ENCODE assay signal across 8 mouse cellular contexts in genomic region chr3:135211805-135212657, GRCm38 (mm10). TPM values are rescaled to one million over a fixed set of nuclear protein-coding genes. Genes with fewer than 3 reads are reported as not detected.
DNase-seq lines count a peak whose midpoint lies in the region; ATAC-seq lines count a peak whose summit lies in the region.

Cenpe (plus strand) TSS chr3:135212537.

- peak; percentile 94 for DNase-seq in R1 (ENCODE audit: low read depth, low spot score)
- DNase-seq in cerebellum, postnatal 25 days: peak; percentile 90 to 94
- DNase-seq in frontal cortex, postnatal 25 days (ENCODE audit: low spot score in 2 of 2): peak; percentile 65 to 81
- DNase-seq in hindbrain, embryonic 14.5 days (ENCODE audit: low spot score): peak; percentile 93
- peak; percentile 82 to 84 for DNase-seq in layer of hippocampus, postnatal 36 days
- peak; percentile 92 for DNase-seq in lung, postnatal 36 days
- DNase-seq in retina, postnatal 1 day: peak; percentile 96
- DNase-seq in urinary bladder, adult 18-20 months (ENCODE audit: low spot score in 2 of 2): peak; percentile 79 to 81

- peak within 1 kb of the TSS; percentile 80 for H3K4me3 ChIP-seq in hindbrain, embryonic 14.5 days (replicated peaks; ENCODE audit: low read length)

- no peaks in the 10 kb centered on the region for H3K27me3 ChIP-seq in hindbrain, embryonic 14.5 days (ENCODE audit: control insufficient read depth, insufficient read depth, low read length)

- H3K27ac ChIP-seq in hindbrain, embryonic 14.5 days: no peak within 1 kb of the TSS

- H3K36me3 ChIP-seq in hindbrain, embryonic 14.5 days (replicated peaks; ENCODE audit: control insufficient read depth, insufficient read depth): peaks cover 9% of the 10 kb centered on the region; the same call in 1 of the 2 replicates

- ATAC-seq in hindbrain, embryonic 14.5 days (ENCODE audit: low FRiP score): peak; percentile 97

- WGBS in hindbrain, embryonic 14.5 days: 6% methylated on average over 29 of the region's 29 CpGs

- H3K9ac ChIP-seq in hindbrain, embryonic 14.5 days: peak within 1 kb of the TSS; percentile 61

- H3K9me3 ChIP-seq in hindbrain, embryonic 14.5 days (ENCODE audit: control insufficient read depth, low read length): no peaks in the 10 kb centered on the region

- peaks cover 15% of the 10 kb centered on the region for H3K4me1 ChIP-seq in hindbrain, embryonic 14.5 days (replicated peaks; ENCODE audit: control insufficient read depth, insufficient read depth, low read length)

- H3K4me2 ChIP-seq in hindbrain, embryonic 14.5 days (replicated peaks): peak within 1 kb of the TSS; percentile 86

RNA-seq across cellular contexts. Expression of gene Cenpe, which starts in this region (rescaled TPM):
- polyA plus RNA-seq in hindbrain, embryonic 14.5 days (2014; fragmentation: Nextera tagmentation; extraction: Ambion mirVana): 4.1 and 6.3 TPM in 2 replicates
- 1 to 10 TPM; 2.2 to 2.3 TPM for total RNA-seq in layer of hippocampus, postnatal 36 days (2021)
